Mouse (Mus musculus) c-Kit-positive CD71-positive TER-119-positive erythroid progenitor cells, embryonic 14.5 days (primary cell): ENCODE results near the gene Dlg5.

Experiments
- DNase-seq: peaks from one replicate; pipeline ENCODE4 v3.0.0-alpha.2; 2013; ENCODE audit warnings: low spot score

Dlg5 gene

GRCm38 (mm10) chr14:24234411-24234810 lies 11.3 kb downstream of the Dlg5 start:
- no peak for DNase-seq

- DNase-seq, result peak; percentile 34
Measured at GRCm38 (mm10) chr14:24232641-24233633, 12.8 kb downstream of the Dlg5 start.

GRCm38 (mm10) chr14:24228549-24228948 lies 17.2 kb downstream of the Dlg5 start:
- DNase-seq, result no peak

- DNase-seq, result no peak
Measured at GRCm38 (mm10) chr14:24227015-24227414, 18.7 kb downstream of the Dlg5 start.

GRCm38 (mm10) chr14:24226344-24226743 lies 19.4 kb downstream of the Dlg5 start:
- no peak for DNase-seq

GRCm38 (mm10) chr14:24222759-24223158 lies 23.0 kb downstream of the Dlg5 start:
- DNase-seq, result no peak

- DNase-seq, result no peak
Measured at GRCm38 (mm10) chr14:24222273-24222672, 23.4 kb downstream of the Dlg5 start.

GRCm38 (mm10) chr14:24217362-24217722 lies 28.4 kb downstream of the Dlg5 start:
- DNase-seq, result no peak

- no peak for DNase-seq
Measured at GRCm38 (mm10) chr14:24216678-24217361, 28.9 kb downstream of the Dlg5 start.

GRCm38 (mm10) chr14:24216064-24216463 lies 29.7 kb downstream of the Dlg5 start:
- DNase-seq, result no peak

GRCm38 (mm10) chr14:24214436-24214835 lies 31.3 kb downstream of the Dlg5 start:
- DNase-seq, result no peak

GRCm38 (mm10) chr14:24213336-24213735 lies 32.4 kb downstream of the Dlg5 start:
- DNase-seq, result no peak

GRCm38 (mm10) chr14:24212861-24213260 lies 32.9 kb downstream of the Dlg5 start:
- no peak for DNase-seq

GRCm38 (mm10) chr14:24207360-24207752 lies 38.4 kb downstream of the Dlg5 start:
- DNase-seq, result no peak

- DNase-seq, result no peak
Measured at GRCm38 (mm10) chr14:24206736-24207359, 38.9 kb downstream of the Dlg5 start.

- no peak for DNase-seq
Measured at GRCm38 (mm10) chr14:24206314-24206713, 39.4 kb downstream of the Dlg5 start.

- DNase-seq, result no peak
Measured at GRCm38 (mm10) chr14:24205281-24205871, 40.3 kb downstream of the Dlg5 start.

GRCm38 (mm10) chr14:24203210-24203609 lies 42.5 kb downstream of the Dlg5 start:
- DNase-seq, result no peak

GRCm38 (mm10) chr14:24200771-24201170 lies 44.9 kb downstream of the Dlg5 start:
- DNase-seq, result no peak

- no peak for DNase-seq
Measured at GRCm38 (mm10) chr14:24199732-24200131, 46.0 kb downstream of the Dlg5 start.

GRCm38 (mm10) chr14:24197865-24198264 lies 47.9 kb downstream of the Dlg5 start:
- no peak for DNase-seq

GRCm38 (mm10) chr14:24196947-24197346 lies 48.8 kb downstream of the Dlg5 start:
- no peak for DNase-seq
